Mouse (Mus musculus): ENCODE results near the gene Tcf7l1. TPM values are rescaled to one million over a fixed set of nuclear protein-coding genes. Genes with fewer than 3 reads are reported as not detected.

The Tcf7l1 gene
- polyA plus RNA-seq, 1 experiment = 29.1 TPM

GRCm38 (mm10) chr6:72824971-72825737 lies 36.1 kb upstream of the Tcf7l1 start:
- H3K4me3 ChIP-seq (replicated peaks; ENCODE audit: control insufficient read depth, low read depth, low read length) = no peak overlapping the region
- H3K27ac ChIP-seq (ENCODE audit: control insufficient read depth, insufficient read depth, low read depth, low read length, poor library complexity) = no peak overlapping the region
- no peaks in the 10 kb centered on the region for H3K4me1 ChIP-seq (ENCODE audit: control insufficient read depth, insufficient read depth, low read length)
- TF ChIP-seq POLR2A (IDR thresholded peaks at IDR 0.05; ENCODE audit: borderline replicate concordance, control insufficient read depth, low read depth, low read length) (no peak), CTCF (IDR thresholded peaks at IDR 0.05; ENCODE audit: control insufficient read depth, insufficient read depth, low read length) (no peak)
- WGBS = 24% methylated on average over 26 of the region's 26 CpGs

DNA sequence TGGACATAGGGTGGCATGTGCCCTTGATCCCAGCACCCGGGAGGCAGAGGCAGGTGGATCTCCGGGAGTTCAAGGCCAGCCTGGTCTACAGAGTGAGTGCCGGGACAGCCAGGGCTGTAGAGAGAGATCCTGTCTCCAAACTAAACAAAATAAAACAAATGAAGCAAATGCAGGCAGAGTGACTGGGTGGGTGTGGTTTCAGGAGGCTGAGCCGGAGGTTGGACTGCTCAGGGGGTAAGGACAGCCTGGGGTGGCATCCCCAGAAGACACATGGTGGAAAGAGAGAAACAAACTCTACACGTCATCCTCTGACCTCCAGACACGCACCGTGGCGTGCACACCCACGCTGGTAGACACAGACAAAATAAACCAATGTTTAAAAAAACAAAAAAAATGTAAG lies 24.4 kb upstream of the Tcf7l1 start:
- Histone ChIP-seq H3K27ac (ENCODE audit: control insufficient read depth, insufficient read depth, low read depth, low read length, poor library complexity) (no peak overlapping the region), H3K4me3 (replicated peaks; ENCODE audit: control insufficient read depth, low read depth, low read length) (no peak overlapping the region), H3K4me1 (ENCODE audit: control insufficient read depth, insufficient read depth, low read length) (no peaks in the 10 kb centered on the region)
- WGBS = 75% methylated on average over 9 of the region's 9 CpGs
- no peak for TF ChIP-seq CTCF (IDR thresholded peaks at IDR 0.05; ENCODE audit: control insufficient read depth, insufficient read depth, low read length)
- TF ChIP-seq POLR2A (IDR thresholded peaks at IDR 0.05; ENCODE audit: borderline replicate concordance, control insufficient read depth, low read depth, low read length) = no peak

- Histone ChIP-seq H3K4me1 (ENCODE audit: control insufficient read depth, insufficient read depth, low read length) (no peaks in the 10 kb centered on the region), H3K4me3 (replicated peaks; ENCODE audit: control insufficient read depth, low read depth, low read length) (no peak overlapping the region), H3K27ac (ENCODE audit: control insufficient read depth, insufficient read depth, low read depth, low read length, poor library complexity) (no peak overlapping the region)
- TF ChIP-seq CTCF (IDR thresholded peaks at IDR 0.05; ENCODE audit: control insufficient read depth, insufficient read depth, low read length) (no peak), POLR2A (IDR thresholded peaks at IDR 0.05; ENCODE audit: borderline replicate concordance, control insufficient read depth, low read depth, low read length) (no peak)
- WGBS = 6% methylated on average over 7 of the region's 7 CpGs
Observed at GRCm38 (mm10) chr6:72810248-72810647, 21.2 kb upstream of the Tcf7l1 start.

- Histone ChIP-seq H3K4me1 (ENCODE audit: control insufficient read depth, insufficient read depth, low read length) (no peaks in the 10 kb centered on the region), H3K4me3 (replicated peaks; ENCODE audit: control insufficient read depth, low read depth, low read length) (no peak overlapping the region), H3K27ac (ENCODE audit: control insufficient read depth, insufficient read depth, low read depth, low read length, poor library complexity) (no peak overlapping the region)
- TF ChIP-seq POLR2A (IDR thresholded peaks at IDR 0.05; ENCODE audit: borderline replicate concordance, control insufficient read depth, low read depth, low read length) (no peak), CTCF (IDR thresholded peaks at IDR 0.05; ENCODE audit: control insufficient read depth, insufficient read depth, low read length) (no peak)
- WGBS = 29% methylated on average over 4 of the region's 4 CpGs
Observed at GRCm38 (mm10) chr6:72809522-72810149, 20.6 kb upstream of the Tcf7l1 start.

DNA sequence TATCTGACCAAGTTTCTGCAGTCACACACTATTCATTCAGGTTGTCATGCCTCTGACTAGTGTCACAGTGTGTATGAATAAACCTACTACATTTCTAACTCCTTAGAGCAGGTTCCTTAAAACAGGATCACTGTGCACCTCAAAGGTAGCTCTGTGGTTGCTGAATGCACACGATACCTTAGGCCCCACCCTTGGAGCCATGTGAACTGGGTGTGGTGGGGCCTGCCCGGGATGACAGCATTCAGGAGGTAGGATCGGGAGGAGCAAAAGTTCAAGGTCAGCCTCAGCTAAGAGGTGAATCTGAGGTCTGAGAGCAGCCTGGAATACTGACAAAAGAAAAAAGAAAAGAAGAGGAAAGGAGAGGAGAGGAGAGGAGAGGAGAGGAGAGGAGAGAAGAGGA lies 19.3 kb upstream of the Tcf7l1 start:
- no peak for TF ChIP-seq CTCF (IDR thresholded peaks at IDR 0.05; ENCODE audit: control insufficient read depth, insufficient read depth, low read length)
- no peak for TF ChIP-seq POLR2A (IDR thresholded peaks at IDR 0.05; ENCODE audit: borderline replicate concordance, control insufficient read depth, low read depth, low read length)
- 74% methylated on average over 3 of the region's 3 CpGs for WGBS

GRCm38 (mm10) chr6:72803669-72804068 lies 14.6 kb upstream of the Tcf7l1 start:
- Histone ChIP-seq H3K4me3 (replicated peaks; ENCODE audit: control insufficient read depth, low read depth, low read length) (no peak overlapping the region), H3K4me1 (ENCODE audit: control insufficient read depth, insufficient read depth, low read length) (no peaks in the 10 kb centered on the region), H3K27ac (ENCODE audit: control insufficient read depth, insufficient read depth, low read depth, low read length, poor library complexity) (no peak overlapping the region)
- TF ChIP-seq POLR2A (IDR thresholded peaks at IDR 0.05; ENCODE audit: borderline replicate concordance, control insufficient read depth, low read depth, low read length) = no peak
- TF ChIP-seq CTCF (IDR thresholded peaks at IDR 0.05; ENCODE audit: control insufficient read depth, insufficient read depth, low read length) = no peak
- WGBS = 86% methylated on average over 6 of the region's 6 CpGs

More for the DNA sequence above, 19.3 kb upstream of the Tcf7l1 start:
- Histone ChIP-seq H3K27ac (ENCODE audit: control insufficient read depth, insufficient read depth, low read depth, low read length, poor library complexity) (no peak overlapping the region), H3K4me3 (replicated peaks; ENCODE audit: control insufficient read depth, low read depth, low read length) (no peak overlapping the region), H3K4me1 (ENCODE audit: control insufficient read depth, insufficient read depth, low read length) (no peaks in the 10 kb centered on the region)

DNA sequence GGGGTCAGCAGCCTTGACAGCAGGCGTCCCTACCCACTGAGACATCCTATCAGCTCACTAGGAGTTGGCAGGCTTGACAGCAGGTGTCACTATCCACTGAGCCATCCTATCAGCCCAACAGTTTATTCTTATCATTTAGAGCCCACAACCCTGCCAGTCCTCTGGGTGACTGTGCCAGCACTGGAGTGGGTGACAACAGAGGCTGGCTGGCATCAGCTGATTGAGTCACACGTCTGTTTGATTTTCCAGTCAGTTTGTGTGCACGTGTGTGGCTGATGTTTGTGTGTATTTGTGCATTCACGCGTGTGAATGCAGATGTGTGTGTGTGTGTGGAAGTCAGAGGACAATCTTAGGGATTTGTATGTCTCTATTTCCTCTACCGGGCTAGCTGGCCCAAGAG lies 13.1 kb upstream of the Tcf7l1 start:
- Histone ChIP-seq H3K27ac (ENCODE audit: control insufficient read depth, insufficient read depth, low read depth, low read length, poor library complexity) (no peak overlapping the region), H3K4me1 (ENCODE audit: control insufficient read depth, insufficient read depth, low read length) (no peaks in the 10 kb centered on the region), H3K4me3 (replicated peaks; ENCODE audit: control insufficient read depth, low read depth, low read length) (no peak overlapping the region)
- TF ChIP-seq CTCF (IDR thresholded peaks at IDR 0.05; ENCODE audit: control insufficient read depth, insufficient read depth, low read length) (no peak), POLR2A (IDR thresholded peaks at IDR 0.05; ENCODE audit: borderline replicate concordance, control insufficient read depth, low read depth, low read length) (no peak)
- WGBS = 80% methylated on average over 6 of the region's 6 CpGs

DNA sequence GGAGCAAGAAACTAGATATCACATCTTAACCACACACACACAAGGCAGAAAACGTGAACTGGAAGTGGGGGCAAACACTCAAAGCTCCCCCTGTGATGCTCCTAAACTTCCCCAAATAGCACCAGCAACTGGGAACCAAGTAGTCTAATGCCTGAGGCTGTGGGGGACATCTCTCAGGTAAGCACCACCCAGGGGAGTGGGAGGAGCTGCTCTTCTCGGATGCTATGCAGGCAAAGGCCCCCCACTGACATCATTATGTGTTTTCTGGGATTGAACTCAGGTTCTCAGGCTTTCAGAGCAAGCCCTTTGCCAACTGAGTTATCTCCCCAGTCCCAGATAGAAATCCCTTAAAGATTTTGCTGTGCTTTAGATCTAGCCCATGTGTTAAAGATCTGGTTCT lies 11.6 kb upstream of the Tcf7l1 start:
- H3K4me3 ChIP-seq (replicated peaks; ENCODE audit: control insufficient read depth, low read depth, low read length) = no peak overlapping the region
- no peak overlapping the region for H3K27ac ChIP-seq (ENCODE audit: control insufficient read depth, insufficient read depth, low read depth, low read length, poor library complexity)
- no peaks in the 10 kb centered on the region for H3K4me1 ChIP-seq (ENCODE audit: control insufficient read depth, insufficient read depth, low read length)
- TF ChIP-seq CTCF (IDR thresholded peaks at IDR 0.05; ENCODE audit: control insufficient read depth, insufficient read depth, low read length) = no peak
- TF ChIP-seq POLR2A (IDR thresholded peaks at IDR 0.05; ENCODE audit: borderline replicate concordance, control insufficient read depth, low read depth, low read length) = no peak
- WGBS = 46% methylated on average over 2 of the region's 2 CpGs

Data from bone marrow, adult 2 months (tissue).